Mouse (Mus musculus) embryonic fibroblast, embryonic 13.5 days (primary cell): ENCODE measurements around the gene Ppfibp1.

Experiments used
- CTCF ChIP-seq: IDR thresholded peaks from 2 replicates; pipeline ENCODE4 v1.5.1; 2011; ENCODE audit warnings: mild to moderate bottlenecking, control low read depth, low read length, moderate library complexity, borderline replicate concordance; ENCODE audit not compliant: insufficient read depth
- POLR2A ChIP-seq: IDR thresholded peaks from 2 replicates; pipeline ENCODE4 v1.6.1; 2011; ENCODE audit warnings: low read depth, mild to moderate bottlenecking, control low read depth, low read length, moderate library complexity

- TF ChIP-seq CTCF, result no peak
- no peak for TF ChIP-seq POLR2A
Observed at GRCm38 (mm10) chr6:146999302-146999701, 111.0 kb downstream of the Ppfibp1 start.
